Mouse (Mus musculus) kidney, postnatal 4 days (tissue): ENCODE results near the gene Nav2.
A peak's percentile ranks its signal among the peaks of the same experiment; 100 is the strongest.

Experiments used
- DNase-seq, 2 experiments: peaks; one replicate each; pipeline ENCODE4 v3.0.0; 2021; ENCODE audit warnings: mixed read lengths in 2 of 2

Nav2 gene

DNA sequence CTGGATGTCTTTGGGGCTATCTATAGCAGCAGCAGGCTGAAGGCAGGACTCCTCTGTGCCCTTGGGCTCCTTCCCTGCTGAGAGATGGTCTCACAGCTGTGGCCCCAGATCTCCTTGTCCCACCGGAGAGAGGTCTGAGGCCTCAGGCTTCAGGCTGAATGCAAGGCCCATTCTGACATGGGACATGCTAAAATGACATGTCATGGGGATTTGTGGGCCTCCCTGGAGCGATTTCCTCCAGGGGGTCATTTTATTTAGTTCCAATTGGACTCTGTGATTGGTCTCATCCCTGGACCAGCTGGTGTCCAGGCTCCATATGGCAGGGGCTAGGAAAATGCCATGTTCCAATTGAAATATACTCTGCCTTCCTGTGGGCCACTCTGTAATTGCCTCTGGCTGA is 197.0 kb downstream of the Nav2 start:
- DNase-seq, result no peak

DNA sequence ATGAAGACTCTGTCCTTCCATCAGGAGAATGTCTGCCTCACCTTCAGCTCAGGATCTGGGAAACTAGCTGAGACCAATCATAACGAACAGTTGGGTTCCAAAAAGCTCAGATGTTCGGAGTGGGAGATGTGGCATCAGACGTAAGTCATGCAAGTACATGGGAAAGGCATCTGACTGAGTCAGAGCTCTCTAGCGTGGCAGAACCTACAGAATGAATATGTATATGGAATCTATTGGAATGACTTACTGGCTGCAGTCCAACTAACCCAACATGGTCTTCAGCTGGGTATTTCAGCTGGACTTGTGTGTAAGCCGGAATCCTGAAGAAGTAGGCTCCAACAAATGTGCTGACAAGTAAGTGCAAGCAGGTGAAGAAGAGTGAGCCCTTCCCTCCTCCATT is 199.6 kb downstream of the Nav2 start:
- DNase-seq, result no peak

DNA sequence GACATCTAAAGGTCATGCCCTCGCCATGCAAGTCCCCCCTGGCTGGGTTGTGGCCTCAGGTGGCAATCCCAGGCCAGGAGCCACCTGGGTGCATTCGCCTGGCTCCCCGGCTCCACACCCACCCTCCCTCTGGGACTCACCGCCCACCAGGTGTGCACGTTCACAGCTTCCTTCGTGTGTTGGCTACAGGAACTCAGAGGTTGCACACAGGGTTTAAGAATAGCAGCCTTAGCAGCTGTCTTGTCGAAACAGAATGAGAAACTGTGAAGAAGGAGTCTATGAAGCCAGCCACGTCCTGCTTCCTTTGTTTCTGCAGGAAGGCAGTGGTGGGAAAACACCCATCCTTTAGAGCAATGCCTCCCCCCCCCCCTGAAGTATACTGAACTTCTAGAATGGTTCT is 210.5 kb downstream of the Nav2 start:
- no peak for DNase-seq

DNA sequence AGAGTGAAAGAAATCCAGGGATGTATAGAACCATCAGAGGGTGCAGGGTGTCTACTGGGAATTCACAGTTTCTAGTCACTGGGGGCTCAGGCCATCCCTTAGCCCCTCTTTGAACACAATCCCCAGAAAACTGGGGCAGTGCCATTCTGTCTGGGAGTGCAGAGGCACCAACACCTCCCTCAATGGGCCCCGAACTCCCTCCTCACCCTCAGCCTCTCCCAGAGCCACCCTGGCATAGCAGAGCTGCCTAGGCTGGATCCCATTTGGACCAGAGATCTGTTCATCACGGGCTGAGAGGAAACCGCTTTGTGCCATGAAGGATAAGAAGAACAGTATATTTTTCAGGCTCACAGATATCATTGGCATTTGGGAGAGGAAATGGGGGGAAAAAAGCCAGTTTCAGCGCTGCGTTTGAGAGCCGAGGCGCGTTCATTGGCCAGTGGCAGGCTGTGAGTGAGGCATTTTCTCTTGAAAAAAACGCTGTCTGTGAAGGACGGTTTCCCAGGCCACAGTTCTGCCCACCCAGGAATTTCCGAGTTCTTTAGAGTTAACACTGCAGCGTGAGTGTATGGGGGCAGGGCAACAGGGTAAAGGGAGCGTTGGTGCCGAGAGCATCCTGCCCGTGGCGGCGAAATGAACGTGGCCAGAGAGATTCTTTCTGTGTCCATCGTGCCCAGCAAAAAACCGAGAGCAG is 211.4 kb downstream of the Nav2 start:
- no peak for DNase-seq

DNA sequence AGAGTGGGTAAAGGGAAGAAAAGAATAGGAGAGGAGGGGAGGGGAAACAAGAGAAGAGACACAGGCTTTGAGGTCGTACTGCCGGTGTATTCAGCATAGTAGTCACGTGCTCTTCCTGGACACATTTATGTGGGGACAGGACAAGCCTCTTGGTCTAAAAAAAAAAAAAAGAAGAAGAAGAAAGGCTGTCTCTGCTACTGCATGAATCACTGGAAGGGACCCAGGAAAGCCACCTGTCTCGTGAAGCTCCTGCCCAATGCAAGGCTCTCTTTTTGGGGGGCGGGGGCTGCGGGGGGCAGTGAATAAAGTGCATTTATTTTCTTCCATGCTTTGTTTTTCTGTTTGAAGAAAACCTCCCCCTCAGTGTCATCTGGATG is 212.0 kb downstream of the Nav2 start:
- DNase-seq, result no peak

DNA sequence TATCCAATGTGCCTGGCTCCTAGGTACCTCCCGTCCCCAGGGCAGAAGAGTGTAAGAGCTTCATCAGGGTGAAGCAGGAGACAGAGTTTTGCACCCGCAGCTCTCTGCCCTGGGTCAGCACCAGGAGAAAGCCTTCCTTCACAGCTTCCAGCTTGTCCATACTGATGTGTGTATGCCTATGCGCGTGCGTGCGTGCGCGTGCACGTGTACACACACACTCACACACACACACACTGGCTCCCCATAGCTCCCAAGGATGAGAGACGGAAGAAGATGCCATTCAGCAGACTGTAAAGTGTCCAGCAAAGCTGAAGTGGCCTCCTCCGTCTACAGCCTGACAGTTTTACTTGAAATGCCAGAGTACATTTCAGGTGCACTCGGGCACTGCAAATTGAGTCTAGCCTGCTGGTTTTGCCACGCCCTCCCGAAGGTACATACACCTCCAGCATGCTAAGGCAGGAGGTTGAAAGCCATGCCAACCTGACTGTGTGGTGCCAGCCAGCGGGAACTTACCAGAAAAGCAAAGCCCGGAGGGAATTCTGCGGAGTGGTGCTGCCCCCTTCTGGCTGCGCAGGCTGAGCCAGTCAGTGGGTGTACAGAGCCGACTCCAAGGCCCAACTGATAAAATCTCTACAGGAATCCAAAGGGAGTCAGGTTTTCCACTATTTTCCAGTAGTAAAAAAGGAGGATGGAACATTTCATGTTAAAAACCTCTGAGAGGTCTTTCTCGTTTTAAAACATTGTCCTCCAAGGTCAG is 212.6 kb downstream of the Nav2 start:
- DNase-seq, result peak; percentile 93 to 94

DNA sequence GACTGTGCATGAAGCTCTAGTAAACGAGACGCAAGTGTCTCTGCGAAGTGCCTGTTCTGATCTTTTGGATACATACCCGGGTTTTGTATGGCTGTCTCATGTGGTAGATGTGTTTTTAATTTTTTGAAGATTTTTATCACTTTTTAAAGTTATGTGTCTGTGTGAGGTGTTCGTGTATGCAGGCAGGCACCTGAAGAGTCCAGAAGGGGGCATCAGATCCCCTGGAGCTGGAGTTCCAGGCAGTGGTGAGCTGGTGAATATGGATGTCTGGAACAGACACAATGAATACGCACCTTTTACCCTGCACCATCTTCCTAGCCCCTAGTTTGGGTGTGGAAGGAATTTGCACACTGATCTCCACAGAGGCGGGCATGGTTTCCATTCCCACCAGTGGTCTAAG is 214.0 kb downstream of the Nav2 start:
- no peak for DNase-seq

DNA sequence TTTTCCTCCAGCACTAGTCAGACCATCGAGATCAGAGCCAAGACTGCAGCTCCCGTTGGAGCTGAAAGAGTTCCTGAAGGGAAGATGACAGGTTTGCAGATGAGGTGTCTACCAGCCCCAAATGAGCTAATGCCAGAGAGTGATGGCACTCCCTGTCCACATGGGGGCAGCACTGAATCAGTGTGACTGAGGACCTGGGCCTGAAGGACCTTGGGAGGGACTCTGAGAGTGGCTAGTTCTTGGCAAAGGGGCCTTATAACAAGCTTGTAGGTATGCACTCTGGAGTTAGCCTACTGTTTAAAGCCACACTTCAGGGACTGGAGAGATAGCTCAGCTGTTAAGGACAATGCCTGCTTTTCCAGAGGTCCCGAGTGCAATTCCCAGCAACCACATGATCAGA is 217.0 kb downstream of the Nav2 start:
- DNase-seq, result peak; percentile 71

DNA sequence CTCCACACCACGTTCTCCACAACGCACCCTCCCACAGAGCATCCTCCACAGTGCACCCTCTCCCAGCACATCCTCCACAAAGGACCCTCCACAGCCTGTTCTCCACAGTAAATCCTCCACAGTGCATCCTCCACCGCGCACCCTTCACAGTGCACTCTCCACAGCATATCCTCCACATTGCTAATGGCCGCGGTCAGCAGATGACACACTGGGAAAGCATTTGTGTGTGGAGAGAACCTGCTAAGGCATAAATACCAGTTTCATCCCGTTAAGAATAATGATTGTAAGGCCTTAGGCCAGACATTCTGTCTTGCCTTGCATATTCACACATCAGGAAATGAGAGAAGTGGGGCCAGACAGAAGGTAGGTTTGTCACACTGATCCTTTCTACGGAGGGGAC is 219.7 kb downstream of the Nav2 start:
- DNase-seq, result no peak

DNA sequence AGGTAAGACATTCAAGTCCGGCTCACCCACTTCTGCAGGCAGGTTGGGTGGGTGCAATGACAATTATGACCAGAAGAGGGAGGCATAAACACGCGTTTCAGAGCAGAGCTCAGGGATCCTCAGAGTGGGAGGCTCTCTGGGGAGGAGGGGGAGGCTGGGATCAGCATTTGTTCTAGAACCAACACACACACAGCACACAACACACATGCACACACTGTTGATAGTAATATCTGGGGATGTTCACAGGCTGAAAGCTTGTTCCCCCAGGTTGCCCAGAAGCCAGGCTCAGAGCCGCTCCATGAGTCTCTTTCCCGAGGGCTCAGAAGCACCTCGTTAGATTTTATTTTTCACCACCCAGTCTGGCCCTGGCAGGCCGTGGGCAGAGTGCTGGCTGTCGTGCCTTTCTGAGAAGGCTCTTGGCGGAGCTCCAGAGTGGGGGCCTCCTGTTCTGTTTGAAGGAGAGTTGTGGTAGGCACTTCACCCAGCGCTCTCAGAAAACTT is 224.4 kb downstream of the Nav2 start:
- DNase-seq, result peak; percentile 80 to 84

DNA sequence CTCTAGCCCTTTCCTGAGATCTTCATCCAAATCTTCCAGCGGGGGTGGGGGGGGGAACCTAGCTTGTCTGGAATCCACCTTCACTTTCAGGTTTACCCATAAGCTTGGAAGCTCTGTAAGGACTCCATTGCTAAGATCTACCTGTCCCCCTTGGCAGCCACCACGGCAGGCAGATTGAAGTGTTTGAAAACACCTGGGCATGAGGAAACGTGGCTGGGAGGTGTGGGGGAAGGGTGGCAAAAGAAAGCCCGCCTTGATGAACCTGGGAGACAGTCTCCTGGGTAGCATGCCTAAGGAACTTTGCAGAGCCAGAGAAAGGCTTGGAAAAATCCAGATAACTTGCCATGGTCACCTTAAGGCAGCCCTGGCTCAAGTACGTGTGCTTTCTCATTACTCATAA is 225.9 kb downstream of the Nav2 start:
- DNase-seq, result no peak

DNA sequence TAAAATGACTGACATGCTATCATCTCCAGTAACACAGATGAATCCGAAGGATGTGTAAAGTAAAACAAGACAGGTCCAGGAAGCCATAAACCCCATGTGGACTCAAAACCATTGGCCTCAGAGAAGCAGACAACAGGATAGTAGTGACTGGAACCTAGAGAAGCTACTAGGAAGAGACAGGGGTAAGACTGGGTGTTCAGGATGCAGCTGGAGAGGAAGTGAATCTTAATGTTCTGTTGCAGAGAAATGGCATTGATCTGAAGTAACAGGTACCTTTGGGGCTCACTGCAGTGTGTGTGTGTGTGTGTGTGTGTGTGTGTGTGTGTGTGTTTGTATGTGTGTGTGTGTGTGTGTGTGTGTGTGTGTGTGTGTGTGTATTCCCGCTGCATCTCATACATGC is 231.2 kb downstream of the Nav2 start:
- DNase-seq, result no peak

DNA sequence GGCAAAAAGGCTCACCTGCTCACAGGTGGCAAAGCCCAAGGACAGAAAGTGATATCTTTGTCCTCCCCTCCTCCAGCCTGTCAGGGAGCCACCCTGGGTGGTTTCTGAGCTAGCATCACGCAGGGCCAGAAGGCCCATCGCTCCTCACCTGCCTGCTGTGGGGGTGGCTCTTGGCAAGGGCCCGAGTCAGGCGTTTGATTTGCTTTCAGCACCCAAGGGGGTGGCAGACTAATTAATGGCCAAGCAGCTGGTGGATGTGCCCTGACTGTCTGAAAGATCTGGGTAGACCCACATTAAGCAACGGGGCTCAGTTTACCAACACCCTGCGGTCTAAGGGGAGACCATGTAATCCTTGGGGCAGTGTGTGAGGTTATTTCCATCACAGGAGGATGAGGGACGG is 235.4 kb downstream of the Nav2 start:
- DNase-seq, result no peak

DNA sequence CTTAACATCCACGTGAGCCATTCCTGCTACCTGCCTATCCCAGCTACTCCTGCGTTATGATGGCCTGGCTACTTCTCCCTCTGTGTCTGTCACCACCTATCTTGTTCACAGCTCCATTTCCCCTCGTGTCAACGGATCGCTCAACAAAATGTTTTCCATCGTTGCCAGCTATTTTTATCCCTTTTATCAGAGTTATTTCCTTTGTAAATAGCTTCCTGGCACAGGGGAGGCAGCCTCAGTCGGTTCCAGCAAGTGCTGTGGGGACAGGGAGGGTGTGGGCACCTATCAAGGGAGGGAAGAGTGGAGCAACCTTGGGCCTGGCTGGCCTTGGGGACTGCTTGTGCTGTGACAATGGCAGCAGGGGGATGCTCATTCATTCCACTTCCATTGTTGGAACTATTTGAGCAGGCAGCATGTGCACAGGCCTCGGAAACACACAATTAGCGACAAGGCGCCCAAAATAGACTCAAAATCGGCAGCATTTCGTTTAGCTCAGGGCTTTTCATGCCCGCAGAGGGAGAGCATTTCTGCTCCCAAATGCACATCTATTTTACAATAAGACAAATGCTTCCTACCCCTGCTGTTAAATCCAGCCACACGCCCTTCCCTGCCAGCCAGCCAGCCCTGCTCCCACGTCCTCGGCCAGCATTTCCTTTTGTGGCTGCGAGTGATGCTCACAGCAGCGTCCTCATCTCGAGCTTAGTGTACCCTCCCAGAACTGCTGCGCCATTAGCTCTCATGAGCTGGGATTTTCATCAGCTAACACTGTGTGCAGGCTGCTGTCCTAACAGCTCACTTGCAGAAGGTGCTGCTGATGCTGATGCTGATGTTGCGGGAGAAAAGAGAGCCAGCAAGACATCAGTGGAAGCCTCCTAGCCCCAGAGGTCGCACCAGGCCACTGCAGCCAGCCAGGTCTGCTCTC is 237.5 kb downstream of the Nav2 start:
- DNase-seq, result no peak

DNA sequence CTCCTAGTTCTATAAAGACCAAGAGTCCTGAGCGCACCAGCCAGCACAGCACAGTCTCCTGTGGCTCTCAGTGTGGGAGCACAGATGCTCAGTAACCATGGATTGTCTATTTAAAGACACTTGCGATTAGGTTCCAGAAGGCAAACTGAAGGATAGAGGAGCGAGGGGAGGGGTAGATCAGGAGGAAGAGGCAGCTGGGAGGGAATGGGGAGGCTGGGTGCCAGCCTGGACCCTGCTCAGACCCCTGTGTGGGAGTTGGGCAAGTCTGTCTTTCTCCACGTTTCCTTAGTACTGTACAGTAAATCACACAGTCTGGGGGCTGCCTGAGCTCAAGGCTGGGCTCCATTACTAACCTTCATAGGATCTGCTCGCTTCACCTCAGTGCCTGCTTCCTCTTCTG is 243.8 kb downstream of the Nav2 start:
- DNase-seq, result peak in 1 of 2 experiments; percentile 35

DNA sequence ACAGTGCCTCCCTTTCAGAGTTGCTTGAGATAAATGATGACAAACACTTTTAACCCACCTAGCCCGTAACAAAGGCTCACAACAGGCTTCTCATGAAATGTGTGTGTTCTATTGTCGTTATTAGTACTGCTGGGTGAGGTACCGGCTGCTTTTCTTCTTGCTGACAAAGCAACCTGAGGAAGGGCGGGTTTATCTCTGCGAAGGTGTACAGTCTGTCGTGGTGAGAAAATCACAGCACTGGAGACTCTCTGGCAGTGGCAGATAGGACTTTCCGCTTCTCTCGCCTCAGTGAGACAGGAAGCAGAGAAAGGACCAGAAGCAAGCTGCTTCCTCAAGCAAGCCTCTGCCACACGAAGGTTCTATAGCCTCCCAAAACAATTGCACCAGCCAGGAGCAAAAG is 244.2 kb downstream of the Nav2 start:
- DNase-seq, result no peak

DNA sequence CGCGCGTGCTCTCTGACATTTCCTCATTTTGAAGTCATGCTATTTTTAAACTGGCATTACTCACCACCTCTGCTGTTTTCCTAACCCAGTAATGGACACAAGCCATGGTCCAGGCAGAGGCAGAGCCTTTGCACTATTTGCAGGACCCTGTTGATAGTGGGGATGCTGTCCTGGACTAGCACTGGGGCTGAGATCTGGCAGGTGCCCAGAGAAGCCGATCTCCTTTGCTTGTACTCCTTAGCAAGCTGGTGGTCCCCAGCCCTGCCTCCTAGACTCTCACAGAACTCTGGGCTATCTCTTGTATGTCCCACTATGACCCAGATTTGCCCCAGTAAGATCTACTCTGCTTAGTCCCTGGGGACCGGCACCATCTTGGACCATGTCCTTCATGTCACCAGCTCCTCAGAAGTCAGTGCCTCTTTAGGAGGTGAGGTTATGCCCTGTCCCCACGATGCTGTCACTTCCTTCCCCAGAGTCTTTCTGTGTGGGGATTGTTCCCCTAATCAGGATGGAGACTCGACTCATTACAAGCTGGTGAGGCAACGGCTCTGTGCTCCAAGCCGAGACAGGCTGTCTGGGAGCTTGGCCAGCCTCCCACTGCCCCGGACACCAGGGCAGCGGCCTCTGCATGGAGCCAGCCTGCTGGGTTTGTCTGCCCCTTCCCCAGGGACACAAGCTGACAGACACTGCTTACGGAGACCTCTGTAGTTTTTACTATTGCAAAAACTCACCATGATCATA is 250.3 kb downstream of the Nav2 start:
- no peak for DNase-seq

DNA sequence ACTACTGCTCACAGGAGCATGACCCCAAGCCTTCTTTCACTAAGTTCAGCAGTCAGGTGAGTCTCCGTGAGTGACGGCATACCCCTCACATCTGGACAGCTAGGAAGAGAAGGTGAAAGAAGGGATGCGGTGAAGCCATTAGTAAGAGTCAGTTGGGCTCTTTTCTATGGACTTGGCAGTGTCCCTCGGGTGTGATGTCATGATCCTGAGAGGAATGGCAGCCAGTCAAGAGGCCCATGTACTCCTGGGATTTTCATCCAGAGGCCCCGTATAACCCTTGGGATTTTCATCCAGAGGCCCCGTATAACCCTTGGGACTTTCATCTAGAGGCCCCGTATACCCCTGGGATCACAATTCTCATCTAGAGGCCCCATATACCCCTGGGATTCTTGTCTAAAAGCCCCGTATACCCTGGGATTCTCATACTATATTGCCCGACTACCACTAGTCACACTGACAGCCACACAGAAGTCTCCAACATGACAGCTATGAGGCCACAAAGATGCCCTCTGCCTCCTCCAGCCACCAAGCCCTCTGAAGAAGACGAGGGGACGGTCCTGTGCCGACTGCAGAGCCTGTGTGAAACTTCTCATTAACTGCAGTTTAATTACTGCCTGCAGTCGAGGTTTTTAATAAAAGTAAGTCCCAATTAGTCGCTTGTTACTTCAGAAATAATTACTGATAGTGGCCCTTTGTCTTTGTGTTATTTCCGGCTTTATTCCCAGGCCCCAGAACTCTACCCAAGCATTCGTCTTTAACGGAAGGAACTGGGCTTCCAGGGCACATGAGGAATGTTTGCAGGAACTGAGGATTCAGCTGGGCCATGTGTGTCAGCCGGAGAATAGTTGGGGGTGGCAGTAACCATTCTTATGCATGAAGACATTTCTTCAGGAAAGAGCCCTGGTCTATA is 251.4 kb downstream of the Nav2 start:
- DNase-seq, result no peak

DNA sequence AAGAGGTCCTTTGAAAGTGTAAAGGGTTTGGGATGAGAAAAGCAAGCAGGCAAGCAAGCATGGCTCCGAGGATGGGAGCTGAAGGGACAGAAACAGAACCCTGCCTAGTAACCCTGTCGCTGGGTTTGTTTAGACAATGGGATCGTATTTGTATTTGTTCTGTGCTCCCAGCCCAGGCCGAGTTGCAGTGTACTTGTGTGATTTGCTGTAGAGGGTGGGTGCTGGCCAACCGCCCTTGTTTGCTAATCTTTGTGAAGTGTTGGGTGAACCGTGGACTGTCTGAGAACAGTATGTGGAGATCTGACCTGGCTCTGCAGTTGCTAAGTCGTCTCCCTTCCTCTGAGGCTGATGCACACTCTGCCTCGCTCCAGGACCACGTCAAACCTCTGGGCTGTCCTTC is 253.6 kb downstream of the Nav2 start:
- no peak for DNase-seq

DNA sequence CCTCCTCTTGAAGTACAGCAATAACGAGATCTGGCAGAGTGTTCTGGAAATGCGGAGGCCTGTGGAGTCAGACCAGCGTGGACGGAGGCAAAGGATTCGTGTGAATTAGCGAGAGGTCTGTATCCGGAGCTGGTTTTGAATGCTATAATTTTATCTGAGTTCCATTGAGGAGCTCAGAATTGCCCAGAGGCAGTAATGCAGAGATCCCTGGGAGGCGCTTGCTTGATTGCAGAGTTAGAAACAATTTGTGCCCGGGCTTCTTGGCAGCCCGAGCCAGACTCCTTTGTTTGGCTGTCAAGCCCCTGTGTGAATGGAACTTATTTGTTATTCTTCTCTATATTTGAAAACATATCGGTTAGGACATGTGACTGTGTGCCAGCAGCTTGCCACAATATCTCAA is 255.3 kb downstream of the Nav2 start:
- DNase-seq, result no peak

DNA sequence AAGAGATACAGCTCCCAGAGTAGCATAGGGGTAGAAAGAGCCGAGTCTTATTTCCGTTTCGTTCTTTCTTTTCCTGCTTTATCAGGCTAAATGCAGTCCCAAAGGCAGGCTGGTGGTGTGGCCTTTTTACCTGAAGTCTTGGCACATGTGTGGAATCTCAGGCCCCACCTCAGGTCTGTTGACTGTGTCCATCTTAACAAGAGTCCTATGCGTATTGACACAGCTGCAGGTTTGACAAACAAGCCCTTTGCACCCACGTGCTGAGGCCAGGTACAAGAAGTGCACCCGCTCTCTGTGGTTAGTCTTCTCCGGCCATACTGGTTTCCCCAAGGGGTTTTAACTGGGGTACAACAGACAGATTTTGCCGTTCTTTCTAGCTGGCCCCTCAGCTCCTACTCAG is 256.4 kb downstream of the Nav2 start:
- no peak for DNase-seq

DNA sequence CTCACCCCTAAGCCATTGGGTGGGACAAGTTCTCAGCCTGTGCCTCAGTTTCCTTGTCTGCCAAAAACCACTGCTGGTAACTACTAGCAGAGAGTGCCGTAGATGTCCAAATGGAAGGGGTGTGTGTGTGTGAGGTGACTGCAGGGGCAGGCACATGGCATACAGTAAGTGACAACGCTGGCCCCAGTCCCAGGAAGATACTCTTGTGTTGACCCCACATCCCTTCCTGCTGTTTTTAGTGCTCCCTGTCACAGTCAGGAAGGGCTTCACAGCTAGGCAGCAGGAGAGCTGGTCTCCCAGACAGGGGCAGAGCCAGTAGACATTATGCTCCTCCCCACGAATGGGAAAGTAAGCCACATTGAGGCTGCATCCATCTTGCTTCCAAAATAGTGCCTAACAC is 264.4 kb downstream of the Nav2 start:
- DNase-seq, result no peak
